Comparison of ENCODE assay signal across 19 mouse cellular contexts in genomic region chr10:116808556-116809353, GRCm38 (mm10).
A peak's percentile ranks its signal among the peaks of the same experiment; 100 is the strongest.
DNase-seq lines count a peak whose midpoint lies in the region; ATAC-seq lines count a peak whose summit lies in the region.
"Had no signal": no experiment of that assay in that cellular context is flagged by ENCODE, and none has a peak within 500 bp of the region (broad histone marks: within the 10 kb centered on the region; RNA-seq: fewer than 3 reads in every experiment).

No protein-coding gene starts in this region.

- H3K4me3 ChIP-seq in kidney, embryonic 15.5 days (replicated peaks) = no peak overlapping the region
- H3K4me3 ChIP-seq: embryonic facial prominence, embryonic 12.5 days; forebrain, embryonic 15.5 days; heart, embryonic 13.5 days; hindbrain, embryonic 15.5 days had no signal

- no peak for DNase-seq in kidney, postnatal 14 days
- DNase-seq in ES-CJ7 (ENCODE audit: low read depth, low spot score) (peak; percentile 74), WW6 (ENCODE audit: low read depth, low spot score) (peak; percentile 50)
- DNase-seq in gastrocnemius, postnatal 14 days = no peak
- no peak for DNase-seq in adrenal gland, postnatal 14 days
- DNase-seq: adrenal gland, postnatal 10 days; cerebellum, adult 11-12 months; cerebellum, adult 9-10 months; cerebellum, postnatal 25 days; gastrocnemius, postnatal 10 days; heart, postnatal 36 days had no signal

- no peaks in the 10 kb centered on the region for H3K27me3 ChIP-seq in kidney, embryonic 15.5 days
- H3K27me3 ChIP-seq: embryonic facial prominence, embryonic 12.5 days; forebrain, embryonic 15.5 days; heart, embryonic 13.5 days; hindbrain, embryonic 15.5 days; Patski had no signal

- no peak overlapping the region for H3K9ac ChIP-seq in kidney, embryonic 15.5 days
- H3K9ac ChIP-seq: embryonic facial prominence, embryonic 12.5 days; forebrain, embryonic 15.5 days; heart, embryonic 13.5 days; hindbrain, embryonic 15.5 days had no signal

- H3K9me3 ChIP-seq in kidney, embryonic 15.5 days (replicated peaks) = no peaks in the 10 kb centered on the region
- H3K9me3 ChIP-seq: embryonic facial prominence, embryonic 12.5 days; forebrain, embryonic 15.5 days; heart, embryonic 13.5 days; hindbrain, embryonic 15.5 days had no signal

- no peaks in the 10 kb centered on the region for H3K36me3 ChIP-seq in kidney, embryonic 15.5 days
- H3K36me3 ChIP-seq: embryonic facial prominence, embryonic 12.5 days; forebrain, embryonic 15.5 days; heart, embryonic 13.5 days; hindbrain, embryonic 15.5 days had no signal

- H3K27ac ChIP-seq in kidney, embryonic 15.5 days = no peak overlapping the region
- H3K27ac ChIP-seq: embryonic facial prominence, embryonic 12.5 days; forebrain, embryonic 15.5 days; heart, embryonic 13.5 days; hindbrain, embryonic 15.5 days had no signal

- H3K4me2 ChIP-seq in kidney, embryonic 15.5 days = no peak overlapping the region
- H3K4me2 ChIP-seq: embryonic facial prominence, embryonic 12.5 days; forebrain, embryonic 15.5 days; heart, embryonic 13.5 days; hindbrain, embryonic 15.5 days had no signal

- ATAC-seq in kidney, embryonic 15.5 days (replicated peaks; ENCODE audit: low FRiP score) = 0 out of 2 replicates have a peak, but pooled peaks have one; percentile 60
- ATAC-seq: CD4-positive, CD25-positive, alpha-beta regulatory T cell, adult 4 months; forebrain, embryonic 15.5 days; intestine, embryonic 16.5 days; Patski had no signal

- intact Hi-C loops in gastrocnemius, postnatal 14 days (cut with DNase I; ENCODE audit: low total_unique reads) = no loop called here

- H3K4me1 ChIP-seq in kidney, embryonic 15.5 days = 0 out of 2 replicates have a peak, but pooled peaks cover 5% of the 10 kb centered on the region
- H3K4me1 ChIP-seq: forebrain, embryonic 15.5 days; heart, embryonic 13.5 days; hindbrain, embryonic 15.5 days had no signal

- WGBS in kidney, embryonic 15.5 days = 76% methylated on average over 10 of the region's 10 CpGs

Comparison
In these comparisons a context has a peak if more than half of its experiments do, and no peak if none do; other contexts are left out.
1. DNase-seq: peak in ES-CJ7 (single experiment) and WW6 (single experiment); none in kidney, postnatal 14 days (single experiment), gastrocnemius, postnatal 14 days (single experiment) and adrenal gland, postnatal 14 days (single experiment).